Mouse (Mus musculus) myocyte (in vitro differentiated cells): ENCODE measurements around the gene Gsk3b. TPM values are rescaled to one million over a fixed set of nuclear protein-coding genes. Genes with fewer than 3 reads are reported as not detected.

ENCODE experiments used
- H3K27me3 ChIP-seq: one replicate; pipeline ENCODE4 v1.6.1; 2011; ENCODE audit not compliant: control insufficient read depth, insufficient read depth, insufficient read length
- H3K36me3 ChIP-seq: one replicate; pipeline ENCODE4 v1.6.1; 2011; ENCODE audit not compliant: control insufficient read depth, insufficient read depth
- H3K4me2 ChIP-seq: one replicate; pipeline ENCODE4 v1.6.1; 2011; ENCODE audit warnings: low read depth, control low read depth
- H3K4me3 ChIP-seq: one replicate; pipeline ENCODE4 v1.5.1; 2011; ENCODE audit warnings: mild to moderate bottlenecking, control low read depth, moderate library complexity
- H3K79me2 ChIP-seq: one replicate; pipeline ENCODE4 v1.6.1; 2011; ENCODE audit not compliant: control insufficient read depth, insufficient read depth
- H3ac ChIP-seq: one replicate; pipeline ENCODE4 v1.6.1; 2011; ENCODE audit not compliant: control insufficient read depth, insufficient read length
- CEBPB ChIP-seq: IDR thresholded peaks from 2 replicates; pipeline ENCODE4 v1.6.1; 2011; ENCODE audit warnings: mild to moderate bottlenecking, moderate library complexity; ENCODE audit not compliant: poor library complexity, insufficient read depth, severe bottlenecking
- E2F4 ChIP-seq: IDR thresholded peaks from one replicate; pipeline ENCODE4 v1.6.1; 2011; ENCODE audit warnings: mild to moderate bottlenecking, control low read depth, moderate library complexity; ENCODE audit not compliant: insufficient read depth
- MAX ChIP-seq: IDR thresholded peaks from one replicate; pipeline ENCODE4 v1.6.1; 2011; ENCODE audit warnings: low read depth, mild to moderate bottlenecking, control low read depth
- MYOD1 ChIP-seq, 3 experiments: IDR thresholded peaks; one replicate each; pipeline ENCODE4 v1.6.1; 2011; ENCODE audit warnings: control low read depth in 2 of 3, low read depth in 2 of 3, mild to moderate bottlenecking in 2 of 3, moderate library complexity in 1 of 3; ENCODE audit not compliant: insufficient read length in 2 of 3, control insufficient read depth in 1 of 3
- MYOG ChIP-seq, 3 experiments: IDR thresholded peaks; one replicate each; pipeline ENCODE4 v1.6.1; 2011; ENCODE audit warnings: control low read depth in 2 of 3, low read depth in 2 of 3, mild to moderate bottlenecking in 2 of 3; ENCODE audit not compliant: insufficient read length in 2 of 3, control insufficient read depth in 1 of 3, insufficient read depth in 1 of 3
- POLR2A ChIP-seq: IDR thresholded peaks from one replicate; pipeline ENCODE4 v1.6.1; 2011; ENCODE audit warnings: low read depth, mild to moderate bottlenecking, control low read depth, moderate library complexity; ENCODE audit not compliant: insufficient read length
- POLR2AphosphoS2 ChIP-seq: IDR thresholded peaks from one replicate; pipeline ENCODE4 v1.6.1; 2011; ENCODE audit warnings: low read depth, control low read depth; ENCODE audit not compliant: insufficient read length
- REST ChIP-seq: IDR thresholded peaks from one replicate; pipeline ENCODE4 v1.6.1; 2011; ENCODE audit warnings: mild to moderate bottlenecking, control low read depth, moderate library complexity; ENCODE audit not compliant: insufficient read depth, insufficient read length
- SRF ChIP-seq: IDR thresholded peaks from one replicate; pipeline ENCODE4 v1.6.1; 2011; ENCODE audit warnings: low read depth; ENCODE audit not compliant: control insufficient read depth, insufficient read length
- TCF12 ChIP-seq: IDR thresholded peaks from one replicate; pipeline ENCODE4 v1.6.1; 2011; ENCODE audit warnings: mild to moderate bottlenecking, control low read depth; ENCODE audit not compliant: poor library complexity, insufficient read depth, severe bottlenecking
- TCF3 ChIP-seq: IDR thresholded peaks from one replicate; pipeline ENCODE4 v1.6.1; 2011; ENCODE audit warnings: low read depth, control low read depth; ENCODE audit not compliant: insufficient read length
- USF1 ChIP-seq: IDR thresholded peaks from one replicate; pipeline ENCODE4 v1.6.1; 2011; ENCODE audit warnings: low read depth, mild to moderate bottlenecking, control low read depth, moderate library complexity
- polyA plus RNA-seq: library from polyadenylated mRNA; unstranded; fragments of >200 nt; fragmentation: generic; extraction: Trizol; gene quantifications from one replicate; pipeline ENCODE4 v1.2.1, GENCODE M21; 2012; ENCODE audit warnings: missing spikeins

The Gsk3b gene
- polyA plus RNA-seq, 1 experiment: 18.7 TPM

- Histone ChIP-seq H3K4me2 (no peak overlapping the region), H3ac (no peak overlapping the region), H3K79me2 (peaks cover 100% of the 10 kb centered on the region), H3K4me3 (no peak overlapping the region), H3K27me3 (no peaks in the 10 kb centered on the region), H3K36me3 (no peaks in the 10 kb centered on the region)
- TF ChIP-seq MAX (no peak), E2F4 (no peak), TCF3 (no peak), USF1 (no peak), MYOD1 (IDR thresholded peaks at IDR 0.05; ENCODE audit: control insufficient read depth in 1 of 3, insufficient read length in 2 of 3, low read depth in 2 of 3) (no peak), MYOG (IDR thresholded peaks at IDR 0.05; ENCODE audit: control insufficient read depth in 1 of 3, insufficient read depth in 1 of 3, insufficient read length in 2 of 3, low read depth in 2 of 3) (no peak), POLR2AphosphoS2 (no peak), TCF12 (no peak), POLR2A (no peak), REST (no peak), SRF (no peak), CEBPB (no peak)
These were observed 29.9 kb downstream of the Gsk3b start for GRCm38 (mm10) chr16:38118723-38119122.

DNA sequence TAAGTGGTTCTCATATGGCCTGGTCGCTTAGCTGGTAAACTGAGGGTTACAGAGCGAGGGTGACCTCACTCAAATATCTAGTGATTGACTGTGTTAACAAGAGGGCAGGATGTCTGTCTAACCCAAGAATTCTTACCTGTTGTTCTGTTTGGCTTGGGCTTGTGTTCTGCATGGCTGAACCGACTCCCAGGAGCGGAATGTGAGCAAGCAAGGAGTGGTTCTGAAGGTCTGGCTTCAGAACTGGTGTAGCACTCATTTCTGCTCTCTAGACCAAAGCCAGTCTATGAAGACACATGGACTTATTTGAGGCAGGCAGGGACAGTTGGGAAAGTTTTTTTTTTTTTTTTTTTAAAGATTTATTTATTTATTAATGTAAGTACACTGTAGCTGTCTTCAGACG lies 30.5 kb downstream of the Gsk3b start:
- TF ChIP-seq MYOG (IDR thresholded peaks at IDR 0.05; ENCODE audit: control insufficient read depth in 1 of 3, insufficient read depth in 1 of 3, insufficient read length in 2 of 3, low read depth in 2 of 3): no peak
- TF ChIP-seq POLR2AphosphoS2: no peak
- TF ChIP-seq REST: no peak
- no peak for TF ChIP-seq SRF
- no peak for TF ChIP-seq CEBPB
- TF ChIP-seq TCF12: no peak
- no peak for TF ChIP-seq MAX
- no peak for TF ChIP-seq TCF3
- Histone ChIP-seq H3K27me3 (no peaks in the 10 kb centered on the region), H3K36me3 (no peaks in the 10 kb centered on the region), H3K4me2 (no peak overlapping the region), H3ac (no peak overlapping the region), H3K4me3 (no peak overlapping the region), H3K79me2 (peaks cover 100% of the 10 kb centered on the region)

GRCm38 (mm10) chr16:38129171-38129570 lies 40.4 kb downstream of the Gsk3b start:
- Histone ChIP-seq H3K27me3 (no peaks in the 10 kb centered on the region), H3K4me3 (no peak overlapping the region), H3K36me3 (no peaks in the 10 kb centered on the region), H3ac (no peak overlapping the region), H3K4me2 (no peak overlapping the region), H3K79me2 (peaks cover 99% of the 10 kb centered on the region)
- TF ChIP-seq MYOD1 (IDR thresholded peaks at IDR 0.05; ENCODE audit: control insufficient read depth in 1 of 3, insufficient read length in 2 of 3, low read depth in 2 of 3) (no peak), E2F4 (no peak), USF1 (no peak)

DNA sequence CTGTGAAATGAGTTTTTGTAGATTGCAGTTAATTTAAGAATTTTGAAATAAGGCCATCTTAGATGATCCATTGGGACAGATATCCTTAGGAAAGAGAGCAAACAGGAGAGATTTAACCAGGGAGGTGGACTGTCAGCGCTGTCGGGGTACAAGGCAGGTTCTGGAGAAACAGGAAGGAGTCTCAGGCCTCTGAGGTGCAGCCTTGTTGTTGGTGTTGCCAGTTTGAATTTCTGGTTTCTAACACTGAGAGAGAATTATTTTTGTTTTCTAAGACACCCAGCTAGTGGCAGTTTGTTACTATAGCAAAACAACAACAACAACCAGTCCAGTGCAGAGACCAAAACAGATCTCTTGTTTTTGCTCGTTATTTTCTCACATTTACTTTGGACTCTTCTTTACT lies 42.2 kb downstream of the Gsk3b start:
- no peak for TF ChIP-seq TCF3
- no peak for TF ChIP-seq MYOG (IDR thresholded peaks at IDR 0.05; ENCODE audit: control insufficient read depth in 1 of 3, insufficient read depth in 1 of 3, insufficient read length in 2 of 3, low read depth in 2 of 3)
- TF ChIP-seq TCF12: no peak
- no peak for TF ChIP-seq POLR2A
- no peak for TF ChIP-seq USF1
- no peak for TF ChIP-seq SRF
- no peak for TF ChIP-seq CEBPB
- no peak for TF ChIP-seq E2F4
- TF ChIP-seq POLR2AphosphoS2: no peak
- TF ChIP-seq MAX: no peak
- no peak for TF ChIP-seq REST
- TF ChIP-seq MYOD1 (IDR thresholded peaks at IDR 0.05; ENCODE audit: control insufficient read depth in 1 of 3, insufficient read length in 2 of 3, low read depth in 2 of 3): no peak

GRCm38 (mm10) chr16:38131756-38132155 lies 43.0 kb downstream of the Gsk3b start:
- no peak overlapping the region for H3K4me2 ChIP-seq

More for the DNA sequence above, 42.2 kb downstream of the Gsk3b start:
- H3K36me3 ChIP-seq: no peaks in the 10 kb centered on the region
- no peak overlapping the region for H3ac ChIP-seq
- no peak overlapping the region for H3K4me2 ChIP-seq
- H3K79me2 ChIP-seq: peaks cover 99% of the 10 kb centered on the region
- no peak overlapping the region for H3K4me3 ChIP-seq
- no peaks in the 10 kb centered on the region for H3K27me3 ChIP-seq

More at GRCm38 (mm10) chr16:38131756-38132155, 43.0 kb downstream of the Gsk3b start:
- no peaks in the 10 kb centered on the region for H3K27me3 ChIP-seq
- H3K79me2 ChIP-seq: peaks cover 99% of the 10 kb centered on the region
- H3ac ChIP-seq: no peak overlapping the region
- TF ChIP-seq POLR2AphosphoS2 (no peak), E2F4 (no peak), MYOD1 (IDR thresholded peaks at IDR 0.05; ENCODE audit: control insufficient read depth in 1 of 3, insufficient read length in 2 of 3, low read depth in 2 of 3) (no peak), REST (no peak), TCF12 (no peak), SRF (no peak), POLR2A (no peak), CEBPB (no peak), MAX (no peak), TCF3 (no peak), MYOG (IDR thresholded peaks at IDR 0.05; ENCODE audit: control insufficient read depth in 1 of 3, insufficient read depth in 1 of 3, insufficient read length in 2 of 3, low read depth in 2 of 3) (no peak)
- H3K4me3 ChIP-seq: no peak overlapping the region
- no peaks in the 10 kb centered on the region for H3K36me3 ChIP-seq
